Mouse (Mus musculus) forebrain, embryonic 11.5 days (tissue): Measurements from ENCODE around the gene Gm28961. TPM values are rescaled to one million over a fixed set of nuclear protein-coding genes. Genes with fewer than 3 reads are reported as not detected.
"Not testable (repeated sequence)": the region's sequence is repeated elsewhere in the genome, so short reads cannot be mapped to it uniquely, and the experiment has no call there.

ENCODE experiments used
- ATAC-seq: fragments of 200-750 bp; cut with Nextera tagmentation; replicated peaks from 2 replicates; pipeline ENCODE4 v1.8.0; 2017; ENCODE audit warnings: moderate TSS enrichment; ENCODE audit not compliant: low FRiP score
- DNase-seq: peaks from one replicate; pipeline ENCODE4 v3.0.0-alpha.2; 2017; ENCODE audit warnings: low spot score
- H3K27ac ChIP-seq: fragments of 300-500 bp; sonication (generic); 2 replicates; pipeline ENCODE4 v1.5.1; 2014; ENCODE audit warnings: low read depth, low read length
- H3K27me3 ChIP-seq: fragments of 300-500 bp; sonication (generic); 2 replicates; pipeline ENCODE4 v1.6.1; 2014; ENCODE audit warnings: mild to moderate bottlenecking, low read length, mixed read lengths; ENCODE audit not compliant: control insufficient read depth, insufficient read depth
- H3K36me3 ChIP-seq: fragments of 300-500 bp; sonication (generic); 2 replicates; pipeline ENCODE4 v1.6.1; 2014; ENCODE audit warnings: mild to moderate bottlenecking, low read length, moderate library complexity, mixed read lengths; ENCODE audit not compliant: control insufficient read depth, insufficient read depth
- H3K4me1 ChIP-seq: fragments of 300-500 bp; sonication (generic); replicated peaks from 2 replicates; pipeline ENCODE4 v1.6.1; 2014; ENCODE audit warnings: low read length, mixed read lengths; ENCODE audit not compliant: control insufficient read depth, insufficient read depth
- H3K4me2 ChIP-seq: fragments of 300-500 bp; sonication (generic); 2 replicates; pipeline ENCODE4 v1.6.1; 2014; ENCODE audit warnings: low read depth, mild to moderate bottlenecking, low read length, moderate library complexity, mixed read lengths; ENCODE audit not compliant: severe bottlenecking
- H3K4me3 ChIP-seq: fragments of 300-500 bp; sonication (generic); 2 replicates; pipeline ENCODE4 v1.5.1; 2014; ENCODE audit warnings: low read depth, low read length
- H3K9ac ChIP-seq: fragments of 300-500 bp; sonication (generic); 2 replicates; pipeline ENCODE4 v1.6.1; 2014; ENCODE audit warnings: low read length
- H3K9me3 ChIP-seq: fragments of 300-500 bp; sonication (generic); 2 replicates; pipeline ENCODE4 v1.6.1; 2016; ENCODE audit warnings: low read length, mixed read lengths; ENCODE audit not compliant: control insufficient read depth
- WGBS: fragments of 180-500 bp; shearing (Covaris S2); extraction: QIAGEN DNeasy Blood & Tissue Kit; methylation state at CpG from one replicate; pipeline ENCODE4 v1.1.7; 2014; 5-methylcytosine and 5-hydroxymethylcytosine counted together
- polyA plus RNA-seq: library from polyadenylated mRNA; unstranded; fragments of >200 nt; fragmentation: Nextera tagmentation; extraction: Ambion mirVana; gene quantifications from 2 replicates; pipeline ENCODE4 v1.2.1, GENCODE M21; 2014

The Gm28961 gene
- polyA plus RNA-seq: not detected in 2 replicates

DNA sequence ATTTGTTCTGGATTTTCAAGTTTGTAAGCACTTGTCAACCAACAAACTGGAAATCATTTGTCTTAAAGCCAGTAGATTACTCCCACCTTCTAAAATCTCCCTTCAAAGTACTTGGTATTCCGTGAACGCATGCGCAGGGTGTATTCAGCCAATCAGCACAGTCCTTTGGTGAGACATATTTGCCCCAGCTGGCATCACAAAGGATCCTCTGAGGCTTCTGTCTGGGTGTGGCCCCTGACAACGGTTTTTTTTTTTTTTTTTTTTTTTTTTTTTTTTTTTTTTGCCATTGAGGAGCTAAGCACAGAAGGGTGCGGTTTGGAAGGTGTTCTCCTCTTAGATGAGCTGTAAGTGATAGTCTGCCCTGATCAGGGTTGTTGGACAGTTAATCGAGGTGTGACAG is at the start of gene Gm28961:
Gm28961 (plus strand) TSS at position 301 of the 400 bp plus-strand sequence.
- not testable (repeated sequence) for H3K9ac ChIP-seq, H3K27me3 ChIP-seq, ATAC-seq, H3K4me2 ChIP-seq, DNase-seq, H3K27ac ChIP-seq, H3K4me3 ChIP-seq, H3K36me3 ChIP-seq, H3K4me1 ChIP-seq, H3K9me3 ChIP-seq
- WGBS: no CpG with 5 or more reads among the region's 6 CpGs

Other genes with a start within 250 kb of the Gm28961 start
- not detected in 2 replicates for gene Gm21943, start 172.0 kb upstream of the Gm28961 start, polyA plus RNA-seq